Mouse (Mus musculus) ES-Bruce4 (cell line): ENCODE measurements at regions not wholly inside any gene's neighbourhood (a gene's known extent, or its start where the extent isn't known, plus 50 kb on each side); places are given as distances from the start of the nearest gene placed in this dataset.

Experiments
- CTCF ChIP-seq: IDR thresholded peaks from one replicate; pipeline ENCODE4 v1.8.1; 2011; ENCODE audit warnings: low read depth, low read length
- EP300 ChIP-seq: IDR thresholded peaks from 2 replicates; pipeline ENCODE4 v1.6.1; 2011; ENCODE audit warnings: low read depth, low read length; ENCODE audit not compliant: insufficient read depth
- POLR2A ChIP-seq: IDR thresholded peaks from one replicate; pipeline ENCODE4 v1.8.1; 2011; ENCODE audit warnings: low read length; ENCODE audit not compliant: insufficient read depth

- TF ChIP-seq POLR2A (no peak), EP300 (no peak), CTCF (no peak)
Measured at GRCm38 (mm10) chr6:50720346-50720745, 66.1 kb upstream of the Npvf start.
